Mouse (Mus musculus) adrenal gland, adult 2 months (tissue): Measurements from ENCODE around the gene Wnt1. TPM values are rescaled to one million over a fixed set of nuclear protein-coding genes. Genes with fewer than 3 reads are reported as not detected.
"Not testable (repeated sequence)": the region's sequence is repeated elsewhere in the genome, so short reads cannot be mapped to it uniquely, and the experiment has no call there.

Experiments
- DNase-seq: peaks from one replicate; pipeline ENCODE4 v3.0.0; 2021
- long read RNA-seq: library from polyadenylated mRNA; stranded (forward); transcript quantifications from one replicate; pipeline ENCODE4 v2.0.0, GENCODE M21; 2021
- polyA plus RNA-seq: library from polyadenylated mRNA; depleted of rRNA; stranded (reverse); fragments of >200 nt; gene quantifications from 2 replicates; pipeline ENCODE4 v1.2.3, GENCODE M21; 2012; rRNA removed
- total RNA-seq, 2 experiments: library from RNA; stranded (reverse); gene quantifications; 2 replicates each; pipeline ENCODE4 v1.2.3; 2021

Wnt1 gene
- total RNA-seq (not detected), polyA plus RNA-seq (0.08 TPM in 1 of 2 replicates, not detected in the other)
- long read RNA-seq: 0 reads

GRCm38 (mm10) chr15:98789661-98790535 lies at the start of gene Wnt1:
Gene Wnt1, plus strand, starts transcription at chr15:98789857.
- DNase-seq: peak; percentile 68

- DNase-seq: no peak
Observed at GRCm38 (mm10) chr15:98740219-98740618, 49.4 kb upstream of the Wnt1 start.

- no peak for DNase-seq
Observed at GRCm38 (mm10) chr15:98742766-98743428, 46.8 kb upstream of the Wnt1 start.

GRCm38 (mm10) chr15:98743863-98744262 lies 45.8 kb upstream of the Wnt1 start:
- DNase-seq: not testable (repeated sequence)

GRCm38 (mm10) chr15:98746344-98746965 lies 43.2 kb upstream of the Wnt1 start:
- DNase-seq: no peak

- DNase-seq: no peak
Observed at GRCm38 (mm10) chr15:98747296-98747695, 42.4 kb upstream of the Wnt1 start.

- DNase-seq: no peak
Observed at GRCm38 (mm10) chr15:98749093-98749492, 40.6 kb upstream of the Wnt1 start.

GRCm38 (mm10) chr15:98753021-98753423 lies 36.6 kb upstream of the Wnt1 start:
- peak; percentile 22 for DNase-seq

- DNase-seq: no peak
Observed at GRCm38 (mm10) chr15:98754125-98754524, 35.5 kb upstream of the Wnt1 start.

- DNase-seq: peak; percentile 92
Observed at GRCm38 (mm10) chr15:98762201-98762621, 27.4 kb upstream of the Wnt1 start.

GRCm38 (mm10) chr15:98762670-98763529 lies 26.8 kb upstream of the Wnt1 start, which contains the start of gene Arf3:
Gene Arf3, minus strand, starts transcription at chr15:98763214.
- DNase-seq: peak; percentile 98

GRCm38 (mm10) chr15:98765929-98766328 lies 23.7 kb upstream of the Wnt1 start:
- peak; percentile 59 for DNase-seq

GRCm38 (mm10) chr15:98768259-98768658 lies 21.4 kb upstream of the Wnt1 start:
- peak; percentile 36 for DNase-seq

GRCm38 (mm10) chr15:98771813-98772425 lies 17.7 kb upstream of the Wnt1 start:
- no peak for DNase-seq

GRCm38 (mm10) chr15:98772511-98773211 lies 17.0 kb upstream of the Wnt1 start:
- peak; percentile 43 for DNase-seq

- DNase-seq: no peak
Observed at GRCm38 (mm10) chr15:98774096-98774495, 15.6 kb upstream of the Wnt1 start.

- DNase-seq: no peak
Observed at GRCm38 (mm10) chr15:98775533-98775932, 14.1 kb upstream of the Wnt1 start.

- DNase-seq: peak; percentile 54
Observed at GRCm38 (mm10) chr15:98776280-98777004, 13.2 kb upstream of the Wnt1 start.

GRCm38 (mm10) chr15:98777005-98777616 lies 12.5 kb upstream of the Wnt1 start:
- no peak for DNase-seq
